Mouse (Mus musculus) layer of hippocampus, postnatal 36 days (tissue): Measurements from ENCODE around the gene Fstl4. TPM values are rescaled to one million over a fixed set of nuclear protein-coding genes. Genes with fewer than 3 reads are reported as not detected.
A peak's percentile ranks its signal among the peaks of the same experiment; 100 is the strongest.
"Not testable (repeated sequence)": the region's sequence is repeated elsewhere in the genome, so short reads cannot be mapped to it uniquely, and the experiment has no call there.

Experiments used
- DNase-seq, 2 experiments: peaks; one replicate each; pipeline ENCODE4 v3.0.0; 2022
- total RNA-seq, 2 experiments: library from RNA; stranded (reverse); gene quantifications; 2 replicates each; pipeline ENCODE4 v1.2.3; 2021

Gene Fstl4
- total RNA-seq, 2 experiments from 2014 or later: 13.3 to 14.1 TPM

- no peak for DNase-seq
Measured at GRCm38 (mm10) chr11:53140196-53140595, 375.8 kb downstream of the Fstl4 start.

GRCm38 (mm10) chr11:53140722-53141400 is 376.4 kb downstream of the Fstl4 start:
- peak in 1 of 2 experiments; percentile 14 for DNase-seq

DNA sequence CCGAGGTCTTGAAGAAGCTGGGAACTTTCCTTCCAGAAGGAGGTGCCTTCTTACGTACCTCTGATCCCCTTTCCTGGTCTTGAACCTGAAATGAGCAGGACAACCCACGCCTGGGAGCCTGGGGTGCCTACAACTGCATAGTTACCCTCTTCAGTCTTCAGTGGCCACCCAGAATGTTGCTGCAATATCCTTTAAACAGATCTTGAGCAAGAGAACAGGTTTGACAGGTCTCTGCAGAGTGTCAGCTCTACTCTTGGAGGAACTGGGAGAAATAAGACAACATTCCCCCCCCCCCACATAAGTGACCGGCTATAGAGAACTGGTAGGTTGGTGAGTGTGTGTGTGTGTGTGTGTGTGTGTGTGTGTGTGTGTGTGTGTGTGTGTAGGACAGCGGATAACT is 379.1 kb downstream of the Fstl4 start:
- no peak for DNase-seq

GRCm38 (mm10) chr11:53144506-53144905 is 380.1 kb downstream of the Fstl4 start:
- no peak for DNase-seq

GRCm38 (mm10) chr11:53146290-53146689 is 381.9 kb downstream of the Fstl4 start:
- peak in 1 of 2 experiments; percentile 24 for DNase-seq

DNA sequence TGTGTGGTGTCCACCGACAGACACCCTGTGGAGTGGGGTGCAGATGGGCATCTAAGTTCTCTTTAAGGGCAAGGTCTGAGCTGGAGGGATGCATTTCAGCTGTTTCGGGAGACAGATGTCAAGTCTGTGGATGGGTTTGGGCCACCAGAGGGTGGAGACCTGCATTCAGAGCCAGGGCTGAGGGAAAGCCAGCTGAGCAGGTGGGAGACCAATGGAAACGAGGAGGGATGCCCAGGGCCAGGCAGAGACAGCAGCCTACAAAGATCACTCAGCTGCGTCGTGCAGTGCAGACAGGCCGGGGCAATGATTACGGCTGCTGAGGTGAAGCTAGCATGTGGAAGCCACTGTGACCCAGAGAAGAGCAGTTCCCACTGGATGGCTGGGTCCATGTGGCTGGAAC is 392.0 kb downstream of the Fstl4 start:
- no peak for DNase-seq

GRCm38 (mm10) chr11:53157621-53158259 is 393.3 kb downstream of the Fstl4 start:
- DNase-seq: no peak

- DNase-seq: no peak
Measured at GRCm38 (mm10) chr11:53162385-53162784, 398.0 kb downstream of the Fstl4 start.

- no peak for DNase-seq
Measured at GRCm38 (mm10) chr11:53166478-53166877, 402.0 kb downstream of the Fstl4 start.

- DNase-seq: no peak
Measured at GRCm38 (mm10) chr11:53182177-53182852, 417.9 kb downstream of the Fstl4 start.

GRCm38 (mm10) chr11:53182858-53183257 is 418.4 kb downstream of the Fstl4 start:
- peak; percentile 13 to 19 for DNase-seq

GRCm38 (mm10) chr11:53184046-53184445 is 419.6 kb downstream of the Fstl4 start:
- DNase-seq: no peak

GRCm38 (mm10) chr11:53184698-53185097 is 420.3 kb downstream of the Fstl4 start:
- DNase-seq: no peak

DNA sequence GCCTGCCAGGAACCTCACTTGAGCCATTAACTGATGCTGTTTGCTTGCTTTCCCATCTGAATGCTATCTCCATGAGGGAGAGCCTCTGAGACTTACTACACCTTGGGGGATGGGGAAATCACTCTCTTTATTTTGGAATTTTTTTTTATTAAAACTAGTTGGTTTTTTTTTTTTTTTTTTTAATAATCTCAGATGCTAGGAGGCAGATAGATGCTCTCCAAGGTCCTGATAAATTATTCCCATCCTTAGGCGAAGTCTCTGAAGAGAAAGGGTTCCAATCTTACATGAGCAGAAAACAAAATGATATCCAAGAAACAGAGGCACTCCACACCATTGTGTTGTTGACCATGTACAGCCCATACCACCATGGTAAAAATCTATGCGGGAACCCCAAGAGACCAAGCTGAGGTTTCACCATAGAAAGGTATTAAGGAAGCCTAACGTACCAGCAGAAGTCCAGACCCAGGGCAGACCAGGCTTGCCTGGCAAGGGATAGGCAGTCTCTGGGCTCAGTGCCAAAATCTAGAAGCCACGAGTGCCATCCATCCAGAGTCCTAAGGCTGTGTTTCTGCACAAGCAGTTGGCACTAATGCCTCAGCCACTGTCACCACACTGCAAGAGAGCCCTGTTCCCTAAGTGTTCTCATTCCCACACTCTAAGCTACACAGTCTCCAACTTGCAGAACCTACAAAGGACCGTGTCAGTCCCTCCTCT is 423.1 kb downstream of the Fstl4 start:
- DNase-seq: peak in 1 of 2 experiments; percentile 9

DNA sequence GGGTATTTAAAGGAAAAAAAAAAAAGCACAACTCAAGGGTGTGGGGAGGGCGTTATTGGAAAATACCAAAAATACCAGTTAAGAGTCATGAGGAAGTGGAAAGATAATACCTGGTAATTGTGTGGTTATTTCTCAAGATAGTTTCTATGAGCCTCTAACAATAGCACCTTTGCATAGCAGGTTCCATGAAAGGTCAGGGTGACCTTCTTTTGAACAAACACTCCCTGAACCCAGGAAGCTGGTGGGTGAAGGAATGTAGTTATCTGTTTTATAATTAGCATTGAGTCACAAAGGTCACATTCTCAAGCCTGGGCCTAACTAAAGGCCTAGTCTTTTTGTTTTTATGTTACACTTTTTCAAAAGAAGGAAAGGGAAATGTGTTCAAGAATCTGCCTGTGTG is 432.1 kb downstream of the Fstl4 start:
- not testable (repeated sequence) for DNase-seq

- DNase-seq: no peak
Measured at GRCm38 (mm10) chr11:53197111-53197510, 432.7 kb downstream of the Fstl4 start.

- no peak for DNase-seq
Measured at GRCm38 (mm10) chr11:53202459-53203250, 438.2 kb downstream of the Fstl4 start.

DNA sequence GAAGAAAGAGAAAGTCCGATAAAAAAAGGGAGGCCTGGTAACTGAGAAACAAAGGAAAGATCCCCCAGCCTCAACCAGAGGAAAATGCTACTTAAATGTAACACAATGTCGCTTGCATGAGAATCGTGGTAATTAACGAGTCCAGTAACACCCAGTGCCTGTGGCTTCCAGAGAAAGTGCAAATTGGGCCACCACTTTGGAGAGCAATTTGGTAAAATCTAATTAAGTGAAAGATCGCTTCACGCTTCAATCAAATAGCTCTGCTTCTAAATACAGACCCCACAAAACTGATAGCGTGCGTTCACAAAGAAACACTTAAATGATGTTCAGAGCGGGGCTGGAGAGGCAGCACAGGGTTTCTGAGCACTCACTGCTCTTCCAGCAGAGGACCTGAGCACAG is 446.4 kb downstream of the Fstl4 start:
- DNase-seq: no peak

DNA sequence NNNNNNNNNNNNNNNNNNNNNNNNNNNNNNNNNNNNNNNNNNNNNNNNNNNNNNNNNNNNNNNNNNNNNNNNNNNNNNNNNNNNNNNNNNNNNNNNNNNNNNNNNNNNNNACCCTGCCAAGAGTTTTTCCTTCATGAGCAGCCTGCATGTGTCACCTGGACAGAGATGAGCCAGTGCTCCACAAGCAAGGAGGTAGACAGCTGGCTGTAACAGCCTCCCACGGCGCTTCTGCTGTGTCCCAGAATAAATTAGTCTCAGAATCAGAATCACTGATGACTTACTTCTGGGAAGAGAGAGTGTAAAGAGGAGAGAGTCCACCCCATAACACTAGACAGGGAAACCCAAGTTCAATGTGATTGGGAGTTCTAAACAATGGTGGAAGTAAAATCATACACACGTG is 464.6 kb downstream of the Fstl4 start:
- no peak for DNase-seq

GRCm38 (mm10) chr11:53231836-53232235 is 467.4 kb downstream of the Fstl4 start:
- DNase-seq: no peak

DNA sequence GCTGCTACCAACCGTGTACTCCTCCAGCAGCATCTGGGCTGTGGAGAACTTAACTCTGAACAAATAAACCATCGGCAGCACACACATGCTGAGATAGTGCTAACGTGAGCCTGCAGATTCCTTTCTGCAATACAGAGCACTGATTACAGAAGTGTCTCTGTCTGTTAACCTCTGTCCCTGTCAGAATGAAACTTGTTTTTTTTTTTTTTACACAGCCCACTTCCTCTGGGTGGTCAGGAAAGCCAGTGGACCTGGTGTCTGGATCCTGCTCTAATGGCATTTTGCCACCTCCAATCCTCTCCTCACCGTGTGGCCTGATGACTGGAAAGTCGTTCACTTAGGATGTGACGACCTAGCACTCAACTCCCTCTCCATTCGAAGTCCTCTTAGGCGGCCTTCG is 469.2 kb downstream of the Fstl4 start:
- DNase-seq: no peak
